Mouse (Mus musculus) ZHBTc4 (cell line): Measurements from ENCODE around the gene Olfr1193.
"Not testable (repeated sequence)": the region's sequence is repeated elsewhere in the genome, so short reads cannot be mapped to it uniquely, and the experiment has no call there.

Experiments used
- DNase-seq: peaks from one replicate; pipeline ENCODE4 v3.0.0-alpha.2; 2011; ENCODE audit warnings: low read depth, low spot score

Gene Olfr1193

GRCm38 (mm10) chr2:88675328-88675727 is at the start of gene Olfr1193:
Olfr1193 (plus strand) TSS chr2:88675628.
- DNase-seq = not testable (repeated sequence)

- DNase-seq = not testable (repeated sequence)
These were observed 35.2 kb upstream of the Olfr1193 start, which contains the start of gene Olfr1191-ps1 for GRCm38 (mm10) chr2:88640242-88640641. Olfr1191-ps1 (plus strand) TSS chr2:88640542.

- DNase-seq = no peak
These were observed 27.2 kb upstream of the Olfr1193 start, which contains the start of gene Olfr1192-ps1 for GRCm38 (mm10) chr2:88648209-88648608. Olfr1192-ps1 (plus strand) TSS chr2:88648509.

- DNase-seq = no peak
These were observed 13.7 kb downstream of the Olfr1193 start, which contains the start of gene Olfr1195 for GRCm38 (mm10) chr2:88689087-88689486. Olfr1195 (minus strand) TSS chr2:88689187.

- no peak for DNase-seq
These were observed 29.1 kb downstream of the Olfr1193 start, which contains the start of gene Olfr1196 for GRCm38 (mm10) chr2:88704497-88704896. Olfr1196 (minus strand) TSS chr2:88704597.
